Mouse (Mus musculus) hindbrain, embryonic 12.5 days (tissue): Measurements from ENCODE around the gene Cped1. TPM values are rescaled to one million over a fixed set of nuclear protein-coding genes. Genes with fewer than 3 reads are reported as not detected.

Experiments
- ATAC-seq: fragments of 200-750 bp; cut with Nextera tagmentation; 2 replicates; pipeline ENCODE4 v1.8.0; 2017; ENCODE audit warnings: moderate TSS enrichment; ENCODE audit not compliant: low FRiP score
- H3K27ac ChIP-seq: fragments of 300-500 bp; sonication (generic); 2 replicates; pipeline ENCODE4 v1.5.1; 2016; ENCODE audit warnings: mild to moderate bottlenecking
- H3K27me3 ChIP-seq: fragments of 300-500 bp; sonication (generic); 2 replicates; pipeline ENCODE4 v1.6.1; 2016; ENCODE audit warnings: mild to moderate bottlenecking
- H3K36me3 ChIP-seq: fragments of 300-500 bp; sonication (generic); 2 replicates; pipeline ENCODE4 v1.6.1; 2016; ENCODE audit warnings: mild to moderate bottlenecking
- H3K4me1 ChIP-seq: fragments of 300-500 bp; sonication (generic); 2 replicates; pipeline ENCODE4 v1.6.1; 2016
- H3K4me2 ChIP-seq: fragments of 300-500 bp; sonication (generic); replicated peaks from 2 replicates; pipeline ENCODE4 v1.6.1; 2016; ENCODE audit warnings: mild to moderate bottlenecking
- H3K4me3 ChIP-seq: fragments of 300-500 bp; sonication (generic); 2 replicates; pipeline ENCODE4 v1.5.1; 2016; ENCODE audit warnings: mild to moderate bottlenecking
- H3K9ac ChIP-seq: fragments of 300-500 bp; sonication (generic); 2 replicates; pipeline ENCODE4 v1.6.1; 2016; ENCODE audit warnings: mild to moderate bottlenecking, moderate library complexity
- H3K9me3 ChIP-seq: fragments of 300-500 bp; sonication (generic); replicated peaks from 2 replicates; pipeline ENCODE4 v1.6.1; 2016; ENCODE audit warnings: mild to moderate bottlenecking
- WGBS: fragments of 180-500 bp; shearing (Covaris S2); methylation state at CpG from one replicate; pipeline ENCODE4 v1.1.7; 2016; 5-methylcytosine and 5-hydroxymethylcytosine counted together
- polyA plus RNA-seq: library from polyadenylated mRNA; unstranded; fragments of >200 nt; fragmentation: Nextera tagmentation; extraction: Ambion mirVana; gene quantifications from 2 replicates; pipeline ENCODE4 v1.2.1, GENCODE M21; 2016

Gene Cped1
- polyA plus RNA-seq, 1 experiment from 2014 or later, result 21.1 TPM

DNA sequence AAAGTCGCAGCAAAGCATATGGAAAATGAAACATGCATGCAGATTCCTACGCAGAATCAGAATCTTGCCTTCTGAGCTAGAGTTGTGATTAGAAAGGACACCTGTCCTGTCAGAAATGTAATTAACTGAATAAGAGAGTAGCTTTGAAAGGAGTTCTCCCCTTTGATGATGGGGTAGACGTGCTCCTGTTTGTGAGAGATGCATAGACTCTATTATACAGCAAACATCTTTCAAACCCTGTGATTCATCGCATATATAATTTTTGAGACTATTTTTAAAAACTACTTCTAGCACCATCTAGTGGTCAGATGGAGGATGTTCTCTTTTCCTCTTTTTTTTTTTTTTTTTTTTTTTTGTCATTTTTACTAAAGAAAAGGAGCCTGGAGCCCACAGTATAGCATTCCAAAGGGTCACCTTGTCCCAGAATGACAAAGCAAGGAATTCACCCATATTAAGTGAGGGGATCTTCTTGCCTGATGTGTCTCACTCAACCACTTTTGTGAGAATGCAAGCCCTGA lies 85.7 kb downstream of the Cped1 start:
- H3K27ac ChIP-seq, result no peak overlapping the region
- WGBS, result 46% methylated on average over 4 of the region's 4 CpGs
- no peaks in the 10 kb centered on the region for H3K9me3 ChIP-seq
- H3K4me1 ChIP-seq, result 0 out of 2 replicates have a peak, but pooled peaks cover 2% of the 10 kb centered on the region
- no peak for ATAC-seq
- H3K4me2 ChIP-seq, result no peak overlapping the region
- H3K9ac ChIP-seq, result no peak overlapping the region
- no peaks in the 10 kb centered on the region for H3K27me3 ChIP-seq
- H3K36me3 ChIP-seq, result no peaks in the 10 kb centered on the region
- H3K4me3 ChIP-seq, result no peak overlapping the region

DNA sequence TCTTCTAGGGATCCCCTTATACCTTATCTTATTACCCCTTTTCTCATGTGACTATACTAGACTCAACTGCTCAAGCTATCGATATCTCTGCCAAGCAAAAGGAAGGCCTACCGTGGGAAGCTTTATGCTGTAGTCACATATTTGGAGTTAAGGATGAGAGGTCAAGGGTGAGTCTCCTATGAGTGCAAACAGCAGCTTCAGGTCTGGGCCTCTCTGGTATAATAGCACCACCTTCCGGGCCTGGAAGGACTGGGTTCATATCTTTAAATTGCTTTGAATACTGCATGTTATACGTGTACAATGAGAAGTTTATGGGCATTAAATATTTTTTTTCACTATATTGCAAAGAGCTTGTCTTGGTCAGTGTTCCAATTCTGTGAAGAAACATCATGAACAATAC lies 87.0 kb downstream of the Cped1 start:
- 80% methylated on average over 4 of the region's 4 CpGs for WGBS

DNA sequence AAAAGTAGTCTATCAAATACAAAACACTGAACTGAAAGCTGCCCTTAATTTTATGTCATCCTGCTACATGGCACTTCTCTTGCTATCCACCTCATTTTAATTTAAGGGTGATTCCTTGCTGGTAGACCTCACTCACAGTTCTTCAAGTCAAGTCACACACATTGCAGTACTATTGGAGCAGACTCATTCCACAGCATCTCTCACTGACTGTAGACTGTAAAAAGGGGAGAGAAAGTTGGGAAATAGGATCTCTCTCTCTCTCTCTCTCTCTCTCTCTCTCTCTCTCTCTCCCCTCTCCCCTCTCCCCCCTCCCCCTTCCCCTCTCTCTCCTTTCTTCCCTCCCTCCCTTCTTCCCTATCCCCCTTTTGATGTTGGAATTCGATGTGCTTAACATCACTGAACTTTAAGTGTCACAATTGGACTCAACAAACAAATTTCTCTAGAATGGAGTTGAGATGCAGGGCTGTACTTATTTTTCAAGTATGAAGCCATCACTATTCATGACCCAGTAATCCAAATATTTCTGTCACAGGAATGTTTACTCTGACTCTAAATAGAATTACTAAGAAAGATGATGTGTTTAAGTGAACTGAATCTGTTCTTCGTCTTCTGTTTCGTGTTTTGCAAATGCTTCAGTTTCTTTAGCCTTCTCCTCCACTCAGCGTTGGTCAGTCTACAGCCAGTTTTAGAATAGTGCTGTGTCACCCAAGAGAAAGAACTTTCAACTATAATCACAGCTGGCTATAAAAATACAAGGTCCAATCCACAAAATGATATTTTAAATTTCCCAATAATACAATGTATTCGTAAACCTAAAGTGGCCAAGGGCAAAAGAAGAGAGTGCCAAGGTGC lies 88.7 kb downstream of the Cped1 start:
- 0 out of 2 replicates have a peak, but pooled peaks cover 2% of the 10 kb centered on the region for H3K4me1 ChIP-seq
- no peak overlapping the region for H3K9ac ChIP-seq
- 88% methylated on average over 5 of the region's 5 CpGs for WGBS
- no peak overlapping the region for H3K4me2 ChIP-seq
- no peaks in the 10 kb centered on the region for H3K36me3 ChIP-seq
- no peaks in the 10 kb centered on the region for H3K9me3 ChIP-seq
- no peak for ATAC-seq
- H3K27ac ChIP-seq, result no peak overlapping the region
- no peak overlapping the region for H3K4me3 ChIP-seq
- H3K27me3 ChIP-seq, result no peaks in the 10 kb centered on the region

More for the DNA sequence above, 87.0 kb downstream of the Cped1 start:
- no peaks in the 10 kb centered on the region for H3K36me3 ChIP-seq
- no peak overlapping the region for H3K27ac ChIP-seq
- H3K9ac ChIP-seq, result no peak overlapping the region
- H3K9me3 ChIP-seq, result no peaks in the 10 kb centered on the region
- 0 out of 2 replicates have a peak, but pooled peaks cover 2% of the 10 kb centered on the region for H3K4me1 ChIP-seq
- ATAC-seq, result no peak
- no peak overlapping the region for H3K4me3 ChIP-seq
- no peak overlapping the region for H3K4me2 ChIP-seq
- no peaks in the 10 kb centered on the region for H3K27me3 ChIP-seq

DNA sequence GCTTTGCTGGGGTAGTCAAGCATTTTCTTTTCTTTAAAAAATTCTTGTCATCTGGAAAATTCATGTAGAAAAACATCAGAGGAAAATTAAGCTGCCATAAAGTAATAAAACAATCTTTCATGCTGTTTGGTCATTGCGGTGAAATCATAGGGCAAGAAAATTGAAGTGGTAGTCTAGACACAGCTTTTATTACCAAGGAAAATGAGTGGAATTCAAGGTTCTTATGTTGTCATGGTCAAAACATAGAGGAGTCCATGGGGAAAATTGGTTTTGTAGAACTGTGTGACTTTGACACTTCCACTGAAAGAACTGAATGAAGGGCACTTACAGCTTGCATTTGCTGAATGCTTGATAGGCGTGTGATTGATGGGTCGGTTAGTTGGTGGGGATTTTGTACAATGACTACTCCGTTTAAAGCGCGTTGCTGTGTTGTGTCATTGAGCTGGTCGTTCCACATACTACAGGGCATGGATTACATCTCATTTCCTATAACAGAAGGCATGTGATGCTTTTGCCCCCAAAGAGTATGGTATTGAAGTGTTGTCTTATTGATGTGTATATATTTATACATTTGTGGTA lies 93.1 kb downstream of the Cped1 start:
- H3K27me3 ChIP-seq, result no peaks in the 10 kb centered on the region
- ATAC-seq, result peak; percentile 32; the same call in 1 of the 2 replicates
- H3K4me2 ChIP-seq, result no peak overlapping the region
- H3K9ac ChIP-seq, result no peak overlapping the region
- no peaks in the 10 kb centered on the region for H3K36me3 ChIP-seq
- H3K27ac ChIP-seq, result no peak overlapping the region
- no peaks in the 10 kb centered on the region for H3K9me3 ChIP-seq
- H3K4me3 ChIP-seq, result no peak overlapping the region
- no peaks in the 10 kb centered on the region for H3K4me1 ChIP-seq
- 60% methylated on average over 7 of the region's 7 CpGs for WGBS

DNA sequence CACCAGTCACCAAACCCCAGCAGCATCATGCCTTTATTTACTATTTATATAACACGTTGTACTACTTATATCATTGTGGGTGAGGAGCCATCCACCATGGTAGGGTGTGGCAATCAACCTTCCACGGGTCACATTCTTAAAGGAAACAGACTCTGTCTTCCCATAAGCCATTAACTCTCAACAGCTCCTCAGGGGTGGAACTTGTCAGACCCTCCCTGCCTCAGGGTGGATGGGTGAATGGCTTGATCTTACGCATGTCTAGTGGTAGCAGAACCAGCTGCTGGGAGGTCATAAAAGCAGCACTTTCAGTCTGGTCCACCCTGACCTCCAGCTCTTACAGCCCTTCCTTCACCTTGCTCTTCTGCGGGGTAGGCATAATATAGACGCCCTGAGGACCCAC lies 100.3 kb downstream of the Cped1 start:
- H3K9me3 ChIP-seq, result no peaks in the 10 kb centered on the region
- no peaks in the 10 kb centered on the region for H3K27me3 ChIP-seq
- H3K4me2 ChIP-seq, result no peak overlapping the region
- WGBS, result 84% methylated on average over 5 of the region's 5 CpGs
- no peak overlapping the region for H3K4me3 ChIP-seq
- ATAC-seq, result no peak
- H3K4me1 ChIP-seq, result no peaks in the 10 kb centered on the region
- no peak overlapping the region for H3K27ac ChIP-seq
- no peak overlapping the region for H3K9ac ChIP-seq
- no peaks in the 10 kb centered on the region for H3K36me3 ChIP-seq

DNA sequence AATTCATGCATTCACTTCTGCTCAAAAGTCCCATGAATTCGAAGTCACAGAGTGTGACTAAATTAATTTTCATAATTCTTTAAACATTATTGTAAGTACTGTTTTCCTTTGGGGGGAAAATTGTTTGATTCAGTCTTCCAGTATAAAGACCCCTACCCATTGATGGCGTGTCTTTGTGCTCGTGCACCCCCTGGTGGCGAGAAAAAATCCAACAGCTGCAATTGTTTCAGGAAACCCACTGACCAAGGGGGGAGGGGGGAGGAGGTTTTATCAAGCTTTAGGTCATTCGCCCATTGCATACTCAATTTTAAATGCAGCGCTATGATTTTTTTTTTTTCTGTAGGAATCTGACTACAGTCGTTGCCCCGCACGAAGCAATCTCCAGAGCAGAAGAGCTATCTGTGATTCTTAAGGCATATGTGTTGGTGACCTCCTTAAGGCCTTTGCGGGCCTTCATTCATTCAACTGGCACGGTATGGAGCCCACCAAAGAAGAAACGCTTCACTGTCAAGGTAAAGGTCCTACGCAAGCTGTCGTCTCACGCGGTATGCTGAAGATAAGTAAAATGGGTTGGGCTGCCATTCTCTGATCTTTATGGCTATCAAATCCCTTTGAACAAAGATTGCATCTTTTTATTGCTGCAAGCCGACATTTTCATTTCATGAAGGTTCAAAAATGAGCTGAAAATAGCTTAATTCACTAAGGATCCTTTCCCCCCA lies 102.8 kb downstream of the Cped1 start:
- H3K27ac ChIP-seq, result no peak overlapping the region
- H3K9ac ChIP-seq, result no peak overlapping the region
- H3K9me3 ChIP-seq, result no peaks in the 10 kb centered on the region
- no peaks in the 10 kb centered on the region for H3K4me1 ChIP-seq
- H3K4me3 ChIP-seq, result no peak overlapping the region
- H3K27me3 ChIP-seq, result no peaks in the 10 kb centered on the region
- H3K36me3 ChIP-seq, result no peaks in the 10 kb centered on the region
- no peak overlapping the region for H3K4me2 ChIP-seq
- ATAC-seq, result no peak
- WGBS, result 55% methylated on average over 17 of the region's 17 CpGs

DNA sequence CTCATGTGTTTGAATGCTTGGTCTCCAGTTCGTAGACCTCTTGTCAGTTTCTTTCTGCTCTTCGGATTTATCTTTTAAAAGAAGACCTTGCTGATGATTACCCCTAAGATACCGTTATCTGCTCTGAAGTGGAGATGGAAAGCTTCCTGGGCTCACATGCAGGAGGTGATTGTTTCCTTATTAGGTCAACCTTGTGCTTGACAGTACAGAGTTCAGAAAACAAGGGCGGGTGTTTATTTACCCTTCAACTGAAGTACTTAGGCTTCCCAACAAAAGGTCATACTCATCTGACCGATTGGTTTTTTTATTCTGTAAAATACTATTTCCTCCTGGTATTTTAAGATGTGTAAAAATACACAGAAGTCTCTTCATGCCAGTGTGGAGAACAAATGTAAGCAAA lies 106.1 kb downstream of the Cped1 start:
- no peaks in the 10 kb centered on the region for H3K36me3 ChIP-seq
- no peak overlapping the region for H3K9ac ChIP-seq
- no peak overlapping the region for H3K4me2 ChIP-seq
- no peak for ATAC-seq
- 92% methylated on average over 5 of the region's 5 CpGs for WGBS
- H3K4me1 ChIP-seq, result no peaks in the 10 kb centered on the region
- H3K9me3 ChIP-seq, result no peaks in the 10 kb centered on the region
- H3K27me3 ChIP-seq, result no peaks in the 10 kb centered on the region
- H3K4me3 ChIP-seq, result no peak overlapping the region
- H3K27ac ChIP-seq, result no peak overlapping the region

DNA sequence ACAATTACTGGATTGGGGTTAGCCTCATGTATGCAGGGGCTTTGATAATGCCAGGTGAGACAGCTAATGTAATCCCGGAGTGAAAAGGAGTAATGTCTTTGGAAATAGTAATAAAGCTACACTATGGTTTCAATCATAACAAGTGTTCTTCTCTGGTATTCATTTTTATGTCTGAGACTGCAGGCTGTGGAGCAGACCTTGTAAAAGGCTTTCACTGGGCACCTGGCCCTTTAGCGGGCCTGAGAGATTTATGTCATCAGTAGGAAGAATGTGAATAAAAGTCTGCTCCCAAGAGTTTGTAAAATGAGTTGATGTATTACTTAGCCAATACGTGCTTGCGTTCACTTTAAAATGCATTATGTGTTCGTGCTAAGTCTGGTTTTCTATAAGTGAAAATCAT lies 108.1 kb downstream of the Cped1 start:
- WGBS, result 93% methylated on average over 5 of the region's 5 CpGs
- no peak overlapping the region for H3K4me3 ChIP-seq
- H3K9ac ChIP-seq, result no peak overlapping the region
- H3K27ac ChIP-seq, result no peak overlapping the region
- H3K36me3 ChIP-seq, result no peaks in the 10 kb centered on the region
- H3K27me3 ChIP-seq, result no peaks in the 10 kb centered on the region
- H3K4me2 ChIP-seq, result no peak overlapping the region
- no peaks in the 10 kb centered on the region for H3K9me3 ChIP-seq
- no peaks in the 10 kb centered on the region for H3K4me1 ChIP-seq
- no peak for ATAC-seq

DNA sequence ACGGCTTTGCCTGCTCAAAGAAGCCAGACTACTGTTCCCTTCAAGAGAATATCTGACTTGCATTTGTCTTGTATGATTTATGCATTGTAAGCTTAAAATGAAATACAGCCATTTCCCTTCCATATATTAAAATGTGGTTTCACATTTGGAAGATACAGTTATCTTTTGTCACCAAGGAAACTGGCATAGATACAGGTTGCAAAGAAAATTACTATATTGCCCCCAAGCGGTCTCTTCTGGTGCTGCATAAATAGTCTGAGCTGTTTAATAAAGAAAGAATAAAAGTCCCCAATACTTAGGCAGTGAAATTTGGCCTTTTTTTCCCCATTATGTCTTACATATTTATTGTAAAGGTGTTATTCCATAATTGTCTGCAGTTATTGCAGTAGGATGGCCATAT lies 112.0 kb downstream of the Cped1 start:
- Histone ChIP-seq H3K36me3 (no peaks in the 10 kb centered on the region), H3K4me3 (no peak overlapping the region), H3K9me3 (no peaks in the 10 kb centered on the region), H3K4me2 (no peak overlapping the region), H3K4me1 (no peaks in the 10 kb centered on the region), H3K27ac (no peak overlapping the region), H3K27me3 (no peaks in the 10 kb centered on the region), H3K9ac (no peak overlapping the region)
- ATAC-seq, result no peak
- 48% methylated on average over 2 of the region's 2 CpGs for WGBS

DNA sequence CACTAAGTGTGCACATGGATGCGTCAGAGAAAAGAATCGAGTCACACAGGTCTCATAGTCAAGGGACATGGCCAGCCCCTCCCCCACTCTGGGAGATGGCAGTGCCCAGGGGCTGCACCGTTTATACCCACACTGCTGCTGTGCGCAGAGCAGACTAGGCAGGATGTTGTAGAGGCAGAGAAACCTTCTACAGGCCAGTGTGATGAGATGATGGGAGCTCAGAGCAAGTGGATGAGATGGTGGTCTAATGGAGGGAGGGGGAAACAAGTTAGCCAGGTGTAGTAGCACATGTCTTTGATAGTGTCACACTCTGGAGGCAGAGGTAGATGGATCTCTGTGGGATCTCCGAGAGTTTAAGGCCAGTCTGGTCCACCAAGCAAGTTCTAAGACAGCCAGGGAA lies 114.1 kb downstream of the Cped1 start:
- no peak overlapping the region for H3K4me3 ChIP-seq
- no peak overlapping the region for H3K9ac ChIP-seq
- no peak overlapping the region for H3K4me2 ChIP-seq
- H3K36me3 ChIP-seq, result no peaks in the 10 kb centered on the region
- H3K4me1 ChIP-seq, result no peaks in the 10 kb centered on the region
- H3K9me3 ChIP-seq, result no peaks in the 10 kb centered on the region
- H3K27ac ChIP-seq, result no peak overlapping the region
- no peak for ATAC-seq
- H3K27me3 ChIP-seq, result no peaks in the 10 kb centered on the region
- WGBS, result 82% methylated on average over 4 of the region's 5 CpGs

DNA sequence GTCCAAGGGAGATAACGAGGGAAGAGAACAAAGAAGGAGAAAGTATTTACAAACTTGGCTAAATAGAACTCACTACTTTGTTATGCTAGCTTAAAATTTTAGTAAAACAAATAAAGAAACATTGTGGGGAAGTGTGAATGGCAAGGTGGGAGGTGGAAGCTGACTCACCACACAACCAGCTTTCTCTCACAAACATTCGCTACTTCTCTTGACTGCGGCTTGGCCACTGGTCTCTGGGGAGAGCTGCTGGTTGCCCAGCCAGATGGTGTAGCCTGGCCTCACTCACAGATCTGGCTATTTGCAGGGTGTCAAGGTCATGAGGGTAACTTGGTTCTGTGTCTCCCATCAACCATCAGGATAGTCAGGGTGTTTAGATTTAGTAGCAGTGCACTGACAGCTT lies 116.2 kb downstream of the Cped1 start:
- 75% methylated on average over 3 of the region's 3 CpGs for WGBS
- no peak for ATAC-seq
- H3K4me3 ChIP-seq, result no peak overlapping the region

DNA sequence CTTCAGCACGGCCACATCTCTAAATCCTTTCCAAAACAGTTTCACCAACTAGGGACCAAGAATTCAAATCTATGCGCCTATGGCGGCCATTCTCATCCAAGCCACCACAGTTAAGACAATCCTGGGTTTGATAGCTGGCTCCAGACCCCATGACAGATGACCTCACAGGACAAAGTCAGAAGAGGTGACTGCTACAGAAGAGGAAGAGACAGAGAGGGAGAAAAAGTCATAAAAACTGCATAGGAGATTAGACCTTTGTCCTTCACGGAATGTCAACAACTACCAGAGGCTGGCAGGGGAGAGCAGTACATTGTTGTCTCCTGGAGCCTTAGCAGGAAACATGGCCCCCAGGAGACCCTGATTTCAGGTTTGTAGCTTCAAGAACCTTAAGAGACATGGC lies 117.0 kb downstream of the Cped1 start:
- H3K9me3 ChIP-seq, result no peaks in the 10 kb centered on the region
- no peak overlapping the region for H3K27ac ChIP-seq
- no peak overlapping the region for H3K9ac ChIP-seq
- no peak for ATAC-seq
- H3K27me3 ChIP-seq, result no peaks in the 10 kb centered on the region
- H3K4me3 ChIP-seq, result no peak overlapping the region
- H3K4me1 ChIP-seq, result no peaks in the 10 kb centered on the region
- WGBS, result 85% methylated on average over 4 of the region's 4 CpGs
- no peak overlapping the region for H3K4me2 ChIP-seq
- H3K36me3 ChIP-seq, result no peaks in the 10 kb centered on the region

More for the DNA sequence above, 116.2 kb downstream of the Cped1 start:
- H3K4me2 ChIP-seq, result no peak overlapping the region
- no peaks in the 10 kb centered on the region for H3K9me3 ChIP-seq
- H3K4me1 ChIP-seq, result no peaks in the 10 kb centered on the region
- H3K27ac ChIP-seq, result no peak overlapping the region
- no peak overlapping the region for H3K9ac ChIP-seq
- H3K27me3 ChIP-seq, result no peaks in the 10 kb centered on the region
- H3K36me3 ChIP-seq, result no peaks in the 10 kb centered on the region
